Mouse (Mus musculus) heart, embryonic 16.5 days (tissue): ENCODE results near the gene Slc29a4. TPM values are rescaled to one million over a fixed set of nuclear protein-coding genes. Genes with fewer than 3 reads are reported as not detected.

Experiments
- ATAC-seq: fragments of 200-750 bp; cut with Nextera tagmentation; replicated peaks from 2 replicates; pipeline ENCODE4 v1.8.0; 2017; ENCODE audit warnings: moderate number of reproducible peaks; ENCODE audit not compliant: insufficient read depth, low FRiP score; ENCODE audit errors: extremely low read depth
- H3K27ac ChIP-seq: fragments of 300-500 bp; sonication (generic); 2 replicates; pipeline ENCODE4 v1.5.1; 2014; ENCODE audit warnings: mild to moderate bottlenecking, low read length, control low read depth, moderate library complexity
- H3K27me3 ChIP-seq: fragments of 300-500 bp; sonication (generic); 2 replicates; pipeline ENCODE4 v1.6.1; 2014; ENCODE audit warnings: low read length, mixed read lengths; ENCODE audit not compliant: control insufficient read depth, insufficient read depth
- H3K36me3 ChIP-seq: fragments of 300-500 bp; sonication (generic); 2 replicates; pipeline ENCODE4 v1.6.1; 2014; ENCODE audit not compliant: control insufficient read depth, insufficient read depth
- H3K4me1 ChIP-seq: fragments of 300-500 bp; sonication (generic); 2 replicates; pipeline ENCODE4 v1.6.1; 2014; ENCODE audit warnings: low read length, mixed read lengths; ENCODE audit not compliant: control insufficient read depth, insufficient read depth
- H3K4me2 ChIP-seq: fragments of 300-500 bp; sonication (generic); 2 replicates; pipeline ENCODE4 v1.6.1; 2014; ENCODE audit warnings: low read depth, mild to moderate bottlenecking, control low read depth, low read length
- H3K4me3 ChIP-seq: fragments of 300-500 bp; sonication (generic); 2 replicates; pipeline ENCODE4 v1.5.1; 2014; ENCODE audit warnings: mild to moderate bottlenecking, control low read depth, low read length
- H3K9ac ChIP-seq: fragments of 300-500 bp; sonication (generic); 2 replicates; pipeline ENCODE4 v1.6.1; 2014; ENCODE audit warnings: low read length, control low read depth
- H3K9me3 ChIP-seq: fragments of 300-500 bp; sonication (generic); replicated peaks from 2 replicates; pipeline ENCODE4 v1.6.1; 2016; ENCODE audit warnings: low read length; ENCODE audit not compliant: control insufficient read depth
- WGBS: fragments of 180-500 bp; shearing (Covaris S2); extraction: QIAGEN DNeasy Blood & Tissue Kit; methylation state at CpG from one replicate; pipeline ENCODE4 v1.1.7; 2014; 5-methylcytosine and 5-hydroxymethylcytosine counted together
- polyA plus RNA-seq: library from polyadenylated mRNA; unstranded; fragments of >200 nt; fragmentation: Nextera tagmentation; extraction: Ambion mirVana; gene quantifications from 2 replicates; pipeline ENCODE4 v1.2.1, GENCODE M21; 2015

Slc29a4 gene
- polyA plus RNA-seq, 1 experiment from 2014 or later: 1.1 TPM

GRCm38 (mm10) chr5:142668556-142669263, 23.6 kb upstream of the Slc29a4 start:
- Histone ChIP-seq H3K9ac (no peak overlapping the region), H3K4me3 (no peak overlapping the region)
- WGBS: 82% methylated on average over 11 of the region's 11 CpGs

GRCm38 (mm10) chr5:142669726-142670125, 22.6 kb upstream of the Slc29a4 start:
- Histone ChIP-seq H3K9me3 (no peaks in the 10 kb centered on the region), H3K4me1 (no peaks in the 10 kb centered on the region), H3K4me2 (no peak overlapping the region), H3K9ac (no peak overlapping the region), H3K27me3 (no peaks in the 10 kb centered on the region), H3K27ac (no peak overlapping the region), H3K36me3 (peaks cover 33% of the 10 kb centered on the region), H3K4me3 (no peak overlapping the region)
- no peak for ATAC-seq
- WGBS: 73% methylated on average over 7 of the region's 7 CpGs

More at GRCm38 (mm10) chr5:142668556-142669263, 23.6 kb upstream of the Slc29a4 start:
- ATAC-seq: no peak
- Histone ChIP-seq H3K27me3 (no peaks in the 10 kb centered on the region), H3K36me3 (peaks cover 44% of the 10 kb centered on the region), H3K4me1 (no peaks in the 10 kb centered on the region), H3K27ac (no peak overlapping the region), H3K4me2 (no peak overlapping the region), H3K9me3 (no peaks in the 10 kb centered on the region)

- H3K4me3 ChIP-seq: no peak overlapping the region
- no peak overlapping the region for H3K4me2 ChIP-seq
- H3K9ac ChIP-seq: no peak overlapping the region
- no peak overlapping the region for H3K27ac ChIP-seq
- H3K4me1 ChIP-seq: no peaks in the 10 kb centered on the region
- no peaks in the 10 kb centered on the region for H3K9me3 ChIP-seq
- no peaks in the 10 kb centered on the region for H3K27me3 ChIP-seq
- no peak for ATAC-seq
- 18% methylated on average over 5 of the region's 5 CpGs for WGBS
- H3K36me3 ChIP-seq: peaks cover 6% of the 10 kb centered on the region; the same call in 1 of the 2 replicates
Observed at GRCm38 (mm10) chr5:142673082-142673481, 19.2 kb upstream of the Slc29a4 start.

GRCm38 (mm10) chr5:142678141-142678571, 14.2 kb upstream of the Slc29a4 start:
- H3K4me3 ChIP-seq: no peak overlapping the region
- no peak overlapping the region for H3K27ac ChIP-seq
- H3K4me2 ChIP-seq: no peak overlapping the region
- H3K9ac ChIP-seq: no peak overlapping the region
- no peaks in the 10 kb centered on the region for H3K36me3 ChIP-seq
- WGBS: 57% methylated on average over 7 of the region's 7 CpGs
- ATAC-seq: no peak
- H3K4me1 ChIP-seq: no peaks in the 10 kb centered on the region
- no peaks in the 10 kb centered on the region; the same call in 1 of the 2 replicates for H3K9me3 ChIP-seq
- H3K27me3 ChIP-seq: no peaks in the 10 kb centered on the region

- no peak for ATAC-seq
- no peaks in the 10 kb centered on the region for H3K36me3 ChIP-seq
- no peak overlapping the region for H3K4me2 ChIP-seq
- no peak overlapping the region for H3K4me3 ChIP-seq
- no peaks in the 10 kb centered on the region; the same call in 1 of the 2 replicates for H3K9me3 ChIP-seq
- H3K27me3 ChIP-seq: no peaks in the 10 kb centered on the region
- H3K4me1 ChIP-seq: no peaks in the 10 kb centered on the region
- WGBS: 74% methylated on average over 1 of the region's 1 CpGs
- H3K27ac ChIP-seq: no peak overlapping the region
- no peak overlapping the region for H3K9ac ChIP-seq
Observed at GRCm38 (mm10) chr5:142679065-142679464, 13.2 kb upstream of the Slc29a4 start.

GRCm38 (mm10) chr5:142681911-142682310, 10.4 kb upstream of the Slc29a4 start:
- H3K36me3 ChIP-seq: no peaks in the 10 kb centered on the region
- no peak overlapping the region for H3K9ac ChIP-seq
- H3K9me3 ChIP-seq: no peaks in the 10 kb centered on the region; the same call in 1 of the 2 replicates
- no peak overlapping the region for H3K4me2 ChIP-seq
- H3K27me3 ChIP-seq: no peaks in the 10 kb centered on the region
- ATAC-seq: no peak
- 68% methylated on average over 3 of the region's 3 CpGs for WGBS
- no peak overlapping the region for H3K27ac ChIP-seq
- no peaks in the 10 kb centered on the region for H3K4me1 ChIP-seq
- H3K4me3 ChIP-seq: no peak overlapping the region

GRCm38 (mm10) chr5:142682529-142682928, 9.8 kb upstream of the Slc29a4 start:
- Histone ChIP-seq H3K36me3 (no peaks in the 10 kb centered on the region), H3K27me3 (no peaks in the 10 kb centered on the region), H3K4me3 (no peak overlapping the region), H3K4me2 (no peak overlapping the region), H3K9me3 (no peaks in the 10 kb centered on the region; the same call in 1 of the 2 replicates), H3K9ac (no peak overlapping the region), H3K27ac (no peak overlapping the region), H3K4me1 (no peaks in the 10 kb centered on the region)
- WGBS: 88% methylated on average over 5 of the region's 5 CpGs
- no peak for ATAC-seq

- no peaks in the 10 kb centered on the region for H3K9me3 ChIP-seq
- no peak for ATAC-seq
- H3K9ac ChIP-seq: no peak overlapping the region
- H3K36me3 ChIP-seq: no peaks in the 10 kb centered on the region
- H3K4me2 ChIP-seq: no peak overlapping the region
- no peak overlapping the region for H3K27ac ChIP-seq
- 40% methylated on average over 6 of the region's 6 CpGs for WGBS
- H3K4me1 ChIP-seq: no peaks in the 10 kb centered on the region
- no peak overlapping the region for H3K4me3 ChIP-seq
- H3K27me3 ChIP-seq: no peaks in the 10 kb centered on the region
Observed at GRCm38 (mm10) chr5:142688866-142689265, 3.4 kb upstream of the Slc29a4 start.

- WGBS: 71% methylated on average over 3 of the region's 3 CpGs
- no peaks in the 10 kb centered on the region for H3K9me3 ChIP-seq
- no peak overlapping the region for H3K9ac ChIP-seq
- no peak overlapping the region for H3K4me2 ChIP-seq
- H3K27ac ChIP-seq: no peak overlapping the region
- no peak overlapping the region for H3K4me3 ChIP-seq
- H3K27me3 ChIP-seq: peaks cover 5% of the 10 kb centered on the region; the same call in 1 of the 2 replicates
- H3K36me3 ChIP-seq: no peaks in the 10 kb centered on the region
- no peaks in the 10 kb centered on the region for H3K4me1 ChIP-seq
- ATAC-seq: no peak
Observed at GRCm38 (mm10) chr5:142690343-142690742, 2.0 kb upstream of the Slc29a4 start.
